Mouse (Mus musculus) ES-E14 (cell line): ENCODE measurements around the gene Sumo3. TPM values are rescaled to one million over a fixed set of nuclear protein-coding genes. Genes with fewer than 3 reads are reported as not detected.

Source experiments
- DNase-seq: peaks from one replicate; pipeline ENCODE4 v3.0.0-alpha.2; 2013; ENCODE audit warnings: low read depth, low spot score
- H3K27ac ChIP-seq: 2 replicates; pipeline ENCODE4 v1.5.1; 2012; ENCODE audit warnings: low read depth, mild to moderate bottlenecking, low read length, moderate library complexity, mixed read lengths; ENCODE audit not compliant: poor library complexity, insufficient read depth, severe bottlenecking
- H3K36me3 ChIP-seq: 2 replicates; pipeline ENCODE4 v1.6.1; 2012; ENCODE audit warnings: mild to moderate bottlenecking, low read length, moderate library complexity, mixed read lengths; ENCODE audit not compliant: control insufficient read depth, poor library complexity, insufficient read depth, severe bottlenecking
- H3K4me1 ChIP-seq, 2 experiments: fragments of 150-350 bp in 1 of 2; sonication (generic) in 1 of 2; 2 replicates each; pipeline ENCODE4 v1.6.1; 2012; ENCODE audit warnings: low read length in 2 of 2, mild to moderate bottlenecking in 1 of 2, mixed read lengths in 1 of 2; ENCODE audit not compliant: control insufficient read depth in 2 of 2, insufficient read depth in 2 of 2, poor library complexity in 1 of 2
- H3K4me3 ChIP-seq, 2 experiments: fragments of 150-350 bp in 1 of 2; sonication (generic) in 1 of 2; 2 replicates each; pipeline ENCODE4 v1.5.1; 2012; ENCODE audit warnings: low read length in 2 of 2, low read depth in 1 of 2, mild to moderate bottlenecking in 1 of 2, mixed read lengths in 1 of 2; ENCODE audit not compliant: insufficient read depth in 1 of 2, poor library complexity in 1 of 2, severe bottlenecking in 1 of 2
- H3K9ac ChIP-seq: 2 replicates; pipeline ENCODE4 v1.6.1; 2012; ENCODE audit warnings: low read depth, mild to moderate bottlenecking, low read length, mixed read lengths; ENCODE audit not compliant: poor library complexity, insufficient read depth, severe bottlenecking
- H3K9me3 ChIP-seq: fragments of 150-350 bp; sonication (generic); 2 replicates; pipeline ENCODE4 v1.6.1; 2012; ENCODE audit warnings: low read depth, mild to moderate bottlenecking, low read length; ENCODE audit not compliant: control insufficient read depth, insufficient read depth
- CHD2 ChIP-seq: IDR thresholded peaks from 2 replicates; pipeline ENCODE4 v1.6.1; 2014; ENCODE audit warnings: mild to moderate bottlenecking, low read depth, low read length, inconsistent platforms
- HCFC1 ChIP-seq: IDR thresholded peaks from 2 replicates; pipeline ENCODE4 v1.6.1; 2012; ENCODE audit warnings: low read length, inconsistent platforms, borderline replicate concordance; ENCODE audit not compliant: insufficient read depth
- MAFK ChIP-seq: IDR thresholded peaks from 2 replicates; pipeline ENCODE4 v1.6.1; 2014; ENCODE audit warnings: mild to moderate bottlenecking, low read depth, low read length, inconsistent platforms; ENCODE audit not compliant: insufficient read depth
- ZC3H11A ChIP-seq: IDR thresholded peaks from 2 replicates; pipeline ENCODE4 v1.6.1; 2012; ENCODE audit warnings: low read depth, mild to moderate bottlenecking, inconsistent platforms, low read length, borderline replicate concordance
- ZNF384 ChIP-seq: IDR thresholded peaks from 2 replicates; pipeline ENCODE4 v1.6.1; 2012; ENCODE audit warnings: low read depth, low read length, inconsistent platforms
- in situ Hi-C, 2 experiments: fragments of 600-800 bp; cut with MboI; formaldehyde crosslinking; loops; one replicate each; pipeline ENCODE4 v1.15.1; 2025; ENCODE audit warnings: low sequenced_read_pairs in 2 of 2, inconsistent platforms in 1 of 2; ENCODE audit not compliant: unreplicated experiment in 2 of 2
- total RNA-seq: library from RNA; depleted of rRNA; stranded (reverse); fragments of 300-350 nt; gene quantifications from 2 replicates; pipeline ENCODE4 v1.2.3, GENCODE M21; 2012

The Sumo3 gene
- total RNA-seq, 1 experiment = 148 TPM

GRCm38 (mm10) chr10:77560830-77561229 lies 45.1 kb upstream of the Sumo3 start:
- H3K36me3 ChIP-seq = no peaks in the 10 kb centered on the region
- no peak for TF ChIP-seq ZNF384
- no peak for TF ChIP-seq CHD2
- TF ChIP-seq ZC3H11A = no peak
- TF ChIP-seq HCFC1 = no peak
- TF ChIP-seq MAFK = no peak
- no peak overlapping the region for H3K9ac ChIP-seq
- no peak overlapping the region for H3K27ac ChIP-seq
- in situ Hi-C loops = no loop called here
- H3K9me3 ChIP-seq = no peaks in the 10 kb centered on the region
- H3K4me3 ChIP-seq = no peak overlapping the region
- H3K4me1 ChIP-seq = no peaks in the 10 kb centered on the region
- DNase-seq = no peak

GRCm38 (mm10) chr10:77561508-77561907 lies 44.4 kb upstream of the Sumo3 start:
- H3K9me3 ChIP-seq = no peaks in the 10 kb centered on the region
- no peaks in the 10 kb centered on the region for H3K4me1 ChIP-seq
- TF ChIP-seq ZNF384 (no peak), HCFC1 (no peak), CHD2 (no peak), MAFK (no peak), ZC3H11A (no peak)
- no peak for DNase-seq
- H3K27ac ChIP-seq = no peak overlapping the region
- H3K9ac ChIP-seq = no peak overlapping the region
- in situ Hi-C loops = no loop called here
- H3K36me3 ChIP-seq = no peaks in the 10 kb centered on the region
- no peak overlapping the region for H3K4me3 ChIP-seq

GRCm38 (mm10) chr10:77565005-77565404 lies 40.9 kb upstream of the Sumo3 start:
- H3K36me3 ChIP-seq = no peaks in the 10 kb centered on the region
- TF ChIP-seq CHD2 (no peak), MAFK (no peak), ZC3H11A (no peak), ZNF384 (no peak), HCFC1 (no peak)
- no peak overlapping the region for H3K4me3 ChIP-seq
- in situ Hi-C loops = no loop called here
- H3K27ac ChIP-seq = no peak overlapping the region
- no peak overlapping the region for H3K9ac ChIP-seq
- no peaks in the 10 kb centered on the region for H3K9me3 ChIP-seq
- DNase-seq = no peak
- H3K4me1 ChIP-seq = peaks cover 0 to 5% of the 10 kb centered on the region in 2 experiments; a peak in 2 of 4 replicates

GRCm38 (mm10) chr10:77566651-77567050 lies 39.2 kb upstream of the Sumo3 start:
- Histone ChIP-seq H3K9ac (no peak overlapping the region), H3K27ac (no peak overlapping the region), H3K36me3 (no peaks in the 10 kb centered on the region), H3K9me3 (no peaks in the 10 kb centered on the region), H3K4me3 (no peak overlapping the region), H3K4me1 (peaks cover 0 to 12% of the 10 kb centered on the region in 2 experiments; a peak in 2 of 4 replicates)
- TF ChIP-seq MAFK (no peak), ZNF384 (no peak), HCFC1 (no peak), ZC3H11A (no peak), CHD2 (no peak)
- DNase-seq = peak; percentile 66
- in situ Hi-C loops = no loop called here

- H3K36me3 ChIP-seq = no peaks in the 10 kb centered on the region
- in situ Hi-C loops = no loop called here
- no peak overlapping the region for H3K4me3 ChIP-seq
- H3K27ac ChIP-seq = no peak overlapping the region
- no peak overlapping the region for H3K9ac ChIP-seq
- H3K4me1 ChIP-seq = peaks cover 2 to 20% of the 10 kb centered on the region in 2 experiments; a peak in 3 of 4 replicates
- H3K9me3 ChIP-seq = no peaks in the 10 kb centered on the region
- DNase-seq = no peak
- no peak for TF ChIP-seq ZNF384
- no peak for TF ChIP-seq CHD2
- TF ChIP-seq ZC3H11A = no peak
- TF ChIP-seq MAFK = no peak
- no peak for TF ChIP-seq HCFC1
Observed at GRCm38 (mm10) chr10:77569481-77569880, 36.4 kb upstream of the Sumo3 start.
